Mouse (Mus musculus): ENCODE measurements at regions not wholly inside any gene's neighbourhood (a gene's known extent, or its start where the extent isn't known, plus 50 kb on each side); places are given as distances from the start of the nearest gene placed in this dataset.

GRCm38 (mm10) chr9:33442266-33442665, 806.2 kb downstream of the Ets1 start:
- H3K27ac ChIP-seq, result no peak overlapping the region
- no peak overlapping the region for H3K4me3 ChIP-seq (replicated peaks)
- H3K4me1 ChIP-seq (replicated peaks), result no peaks in the 10 kb centered on the region
- 77% methylated on average over 5 of the region's 5 CpGs for WGBS
- no peak for ATAC-seq
- H3K9ac ChIP-seq (replicated peaks), result no peak overlapping the region
- H3K9me3 ChIP-seq, result no peaks in the 10 kb centered on the region
- H3K4me2 ChIP-seq (replicated peaks), result no peak overlapping the region
- no peaks in the 10 kb centered on the region for H3K27me3 ChIP-seq
- no peaks in the 10 kb centered on the region for H3K36me3 ChIP-seq

- 48% methylated on average over 1 of the region's 1 CpGs for WGBS
- Histone ChIP-seq H3K9me3 (no peaks in the 10 kb centered on the region), H3K4me1 (replicated peaks) (no peaks in the 10 kb centered on the region), H3K4me3 (replicated peaks) (no peak overlapping the region), H3K4me2 (replicated peaks) (no peak overlapping the region), H3K36me3 (no peaks in the 10 kb centered on the region), H3K27me3 (no peaks in the 10 kb centered on the region), H3K27ac (no peak overlapping the region), H3K9ac (replicated peaks) (no peak overlapping the region)
- no peak for ATAC-seq
Observed at GRCm38 (mm10) chr9:33445902-33446301, 809.9 kb downstream of the Ets1 start.

- Histone ChIP-seq H3K4me1 (replicated peaks) (no peaks in the 10 kb centered on the region), H3K4me3 (replicated peaks) (no peak overlapping the region), H3K27me3 (no peaks in the 10 kb centered on the region), H3K9ac (replicated peaks) (no peak overlapping the region), H3K9me3 (no peaks in the 10 kb centered on the region), H3K36me3 (no peaks in the 10 kb centered on the region), H3K27ac (no peak overlapping the region), H3K4me2 (replicated peaks) (no peak overlapping the region)
- ATAC-seq, result no peak
- 71% methylated on average over 2 of the region's 2 CpGs for WGBS
Observed at GRCm38 (mm10) chr9:33475106-33475505, 839.1 kb downstream of the Ets1 start.

GRCm38 (mm10) chr9:33482845-33483540, 847.0 kb downstream of the Ets1 start:
- Histone ChIP-seq H3K4me2 (replicated peaks) (no peak overlapping the region), H3K4me1 (replicated peaks) (no peaks in the 10 kb centered on the region), H3K4me3 (replicated peaks) (no peak overlapping the region), H3K36me3 (no peaks in the 10 kb centered on the region), H3K27me3 (no peaks in the 10 kb centered on the region), H3K9me3 (no peaks in the 10 kb centered on the region), H3K9ac (replicated peaks) (no peak overlapping the region), H3K27ac (no peak overlapping the region)
- ATAC-seq, result no peak
- WGBS, result 70% methylated on average over 5 of the region's 5 CpGs

GRCm38 (mm10) chr9:33483541-33483846, 847.5 kb downstream of the Ets1 start:
- H3K27ac ChIP-seq, result no peak overlapping the region
- H3K4me3 ChIP-seq (replicated peaks), result no peak overlapping the region
- H3K9me3 ChIP-seq, result no peaks in the 10 kb centered on the region
- H3K27me3 ChIP-seq, result no peaks in the 10 kb centered on the region
- ATAC-seq, result no peak
- no peaks in the 10 kb centered on the region for H3K4me1 ChIP-seq (replicated peaks)
- no peak overlapping the region for H3K4me2 ChIP-seq (replicated peaks)
- no peaks in the 10 kb centered on the region for H3K36me3 ChIP-seq
- WGBS, result 91% methylated on average over 2 of the region's 2 CpGs
- H3K9ac ChIP-seq (replicated peaks), result no peak overlapping the region

GRCm38 (mm10) chr9:33533101-33533810, 897.2 kb downstream of the Ets1 start:
- Histone ChIP-seq H3K4me2 (replicated peaks) (no peak overlapping the region), H3K4me3 (replicated peaks) (no peak overlapping the region), H3K27ac (no peak overlapping the region), H3K9me3 (no peaks in the 10 kb centered on the region), H3K4me1 (replicated peaks) (no peaks in the 10 kb centered on the region), H3K27me3 (no peaks in the 10 kb centered on the region), H3K36me3 (no peaks in the 10 kb centered on the region), H3K9ac (replicated peaks) (no peak overlapping the region)
- ATAC-seq, result no peak
- 81% methylated on average over 1 of the region's 1 CpGs for WGBS

- no peak overlapping the region for H3K4me2 ChIP-seq (replicated peaks)
- no peaks in the 10 kb centered on the region for H3K4me1 ChIP-seq (replicated peaks)
- no peak overlapping the region for H3K4me3 ChIP-seq (replicated peaks)
- H3K36me3 ChIP-seq, result no peaks in the 10 kb centered on the region
- H3K27ac ChIP-seq, result no peak overlapping the region
- no peaks in the 10 kb centered on the region for H3K27me3 ChIP-seq
- H3K9ac ChIP-seq (replicated peaks), result no peak overlapping the region
- no peak for ATAC-seq
- 66% methylated on average over 5 of the region's 5 CpGs for WGBS
- H3K9me3 ChIP-seq, result no peaks in the 10 kb centered on the region
Observed at GRCm38 (mm10) chr9:33543301-33543700, 907.3 kb downstream of the Ets1 start.

GRCm38 (mm10) chr9:33546126-33546737, 910.2 kb downstream of the Ets1 start:
- H3K9ac ChIP-seq (replicated peaks), result no peak overlapping the region
- no peaks in the 10 kb centered on the region for H3K36me3 ChIP-seq
- H3K27me3 ChIP-seq, result no peaks in the 10 kb centered on the region
- no peak for ATAC-seq
- WGBS, result 78% methylated on average over 4 of the region's 4 CpGs
- H3K4me2 ChIP-seq (replicated peaks), result no peak overlapping the region
- no peak overlapping the region for H3K4me3 ChIP-seq (replicated peaks)
- no peaks in the 10 kb centered on the region for H3K9me3 ChIP-seq
- no peaks in the 10 kb centered on the region for H3K4me1 ChIP-seq (replicated peaks)
- no peak overlapping the region for H3K27ac ChIP-seq

- Histone ChIP-seq H3K4me2 (replicated peaks) (no peak overlapping the region), H3K27ac (no peak overlapping the region), H3K27me3 (no peaks in the 10 kb centered on the region), H3K4me3 (replicated peaks) (no peak overlapping the region), H3K4me1 (replicated peaks) (no peaks in the 10 kb centered on the region), H3K9ac (replicated peaks) (no peak overlapping the region), H3K9me3 (no peaks in the 10 kb centered on the region), H3K36me3 (no peaks in the 10 kb centered on the region)
- 93% methylated on average over 5 of the region's 5 CpGs for WGBS
- no peak for ATAC-seq
Observed at GRCm38 (mm10) chr9:33549395-33549794, 913.4 kb downstream of the Ets1 start.

- Histone ChIP-seq H3K4me1 (replicated peaks) (no peaks in the 10 kb centered on the region), H3K9ac (replicated peaks) (no peak overlapping the region), H3K4me3 (replicated peaks) (no peak overlapping the region), H3K36me3 (no peaks in the 10 kb centered on the region), H3K27me3 (no peaks in the 10 kb centered on the region), H3K4me2 (replicated peaks) (no peak overlapping the region), H3K9me3 (no peaks in the 10 kb centered on the region), H3K27ac (no peak overlapping the region)
- WGBS, result 88% methylated on average over 2 of the region's 2 CpGs
- no peak for ATAC-seq
Observed at GRCm38 (mm10) chr9:33571990-33572389, 913.7 kb upstream of the Kirrel3 start.

- Histone ChIP-seq H3K27ac (no peak overlapping the region), H3K27me3 (no peaks in the 10 kb centered on the region), H3K4me1 (replicated peaks) (no peaks in the 10 kb centered on the region), H3K4me2 (replicated peaks) (no peak overlapping the region), H3K9me3 (no peaks in the 10 kb centered on the region), H3K9ac (replicated peaks) (no peak overlapping the region), H3K4me3 (replicated peaks) (no peak overlapping the region), H3K36me3 (no peaks in the 10 kb centered on the region)
- 73% methylated on average over 1 of the region's 1 CpGs for WGBS
- ATAC-seq, result no peak
Observed at GRCm38 (mm10) chr9:33611511-33611910, 874.2 kb upstream of the Kirrel3 start.

- Histone ChIP-seq H3K36me3 (no peaks in the 10 kb centered on the region), H3K9ac (replicated peaks) (no peak overlapping the region), H3K4me2 (replicated peaks) (no peak overlapping the region), H3K9me3 (no peaks in the 10 kb centered on the region), H3K27ac (no peak overlapping the region), H3K4me3 (replicated peaks) (no peak overlapping the region), H3K27me3 (no peaks in the 10 kb centered on the region), H3K4me1 (replicated peaks) (no peaks in the 10 kb centered on the region)
- ATAC-seq, result no peak
- WGBS, result 90% methylated on average over 1 of the region's 1 CpGs
Observed at GRCm38 (mm10) chr9:33624378-33624777, 861.3 kb upstream of the Kirrel3 start.
